Mouse (Mus musculus) testis, adult 2 months (tissue): ENCODE measurements at regions not wholly inside any gene's neighbourhood (a gene's known extent, or its start where the extent isn't known, plus 50 kb on each side); places are given as distances from the start of the nearest gene placed in this dataset.

ENCODE experiments used
- CTCF ChIP-seq: fragments of 200-500 bp; IDR thresholded peaks from 2 replicates; pipeline ENCODE4 v1.5.1; 2012; ENCODE audit warnings: low read depth, mild to moderate bottlenecking, inconsistent platforms, low read length, moderate library complexity; ENCODE audit not compliant: control insufficient read depth, insufficient read depth, insufficient replicate concordance
- POLR2A ChIP-seq: fragments of 200-500 bp; IDR thresholded peaks from 2 replicates; pipeline ENCODE4 v1.6.1; 2012; ENCODE audit warnings: low read depth, mild to moderate bottlenecking, inconsistent platforms, low read length, moderate library complexity; ENCODE audit not compliant: control insufficient read depth

GRCm38 (mm10) chrX:99667596-99667995 is 153.2 kb upstream of the Tmem28 start:
- no peak for TF ChIP-seq CTCF
- TF ChIP-seq POLR2A: no peak
